ENCODE assay signal across 8 mouse cellular contexts in the genomic region with DNA sequence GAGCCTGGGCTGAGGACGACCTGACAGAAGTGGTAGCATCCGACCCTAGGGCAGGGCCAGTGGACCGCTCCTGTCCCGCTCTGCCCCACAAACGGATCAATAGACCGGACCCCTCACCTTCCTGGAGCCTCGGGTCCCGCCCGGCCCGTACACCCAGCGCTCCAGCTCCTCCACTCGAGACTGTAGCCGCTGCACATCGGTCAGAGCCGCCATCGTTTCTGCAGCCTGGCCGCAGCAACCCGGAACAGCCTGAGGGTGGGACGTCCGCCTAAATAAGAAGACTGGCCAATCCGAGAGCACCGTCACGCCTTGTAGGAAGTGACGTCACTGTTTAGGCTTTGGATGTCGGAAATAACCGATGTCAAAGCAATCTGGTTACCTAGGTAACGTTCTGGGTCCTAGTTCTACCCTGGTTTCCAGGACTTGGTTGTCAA. TPM values are rescaled to one million over a fixed set of nuclear protein-coding genes. Genes with fewer than 3 reads are reported as not detected.
DNase-seq lines count a peak whose midpoint lies in the region; ATAC-seq and TF ChIP-seq lines count a peak whose summit lies in the region.

A gene (minus strand): TSS at position 253 of the 434 bp plus-strand sequence.

- no peaks in the 10 kb centered on the region for H3K9me3 ChIP-seq in forebrain, embryonic 10.5 days
- no peaks in the 10 kb centered on the region for H3K9me3 ChIP-seq in heart, embryonic 15.5 days (replicated peaks)
- no peaks in the 10 kb centered on the region for H3K9me3 ChIP-seq in liver, embryonic 14.5 days (ENCODE audit: control insufficient read depth, low read length)
- H3K9me3 ChIP-seq in neural tube, embryonic 11.5 days (ENCODE audit: control insufficient read depth, low read length) = no peaks in the 10 kb centered on the region
- H3K9me3 ChIP-seq in stomach, postnatal 0 days (ENCODE audit: control insufficient read depth, low read length) = no peaks in the 10 kb centered on the region

- H3K27me3 ChIP-seq in forebrain, embryonic 10.5 days (ENCODE audit: poor library complexity, severe bottlenecking) = peaks cover 45% of the 10 kb centered on the region
- H3K27me3 ChIP-seq in heart, embryonic 15.5 days = peaks cover 45% of the 10 kb centered on the region
- H3K27me3 ChIP-seq in liver, embryonic 14.5 days (ENCODE audit: control insufficient read depth, insufficient read depth, low read length) = peaks cover 43% of the 10 kb centered on the region
- peaks cover 30% of the 10 kb centered on the region for H3K27me3 ChIP-seq in neural tube, embryonic 11.5 days (ENCODE audit: control insufficient read depth, insufficient read depth, low read length)
- H3K27me3 ChIP-seq in stomach, postnatal 0 days (ENCODE audit: control insufficient read depth, insufficient read depth, low read length) = peaks cover 7% of the 10 kb centered on the region

- H3K9ac ChIP-seq in heart, embryonic 15.5 days = peak within 1 kb of the TSS; percentile 67
- H3K9ac ChIP-seq in liver, embryonic 14.5 days (replicated peaks) = peak within 1 kb of the TSS; percentile 88
- peak within 1 kb of the TSS; percentile 72 for H3K9ac ChIP-seq in neural tube, embryonic 11.5 days (ENCODE audit: low read length)
- H3K9ac ChIP-seq in stomach, postnatal 0 days (ENCODE audit: low read length) = peak within 1 kb of the TSS; percentile 89

- TF ChIP-seq CTCF in liver, embryonic 14.5 days (IDR thresholded peaks at IDR 0.05; ENCODE audit: low read depth) = no peak
- TF ChIP-seq CTCF in stomach, postnatal 0 days (IDR thresholded peaks at IDR 0.05; ENCODE audit: low read depth) = no peak

- H3K4me3 ChIP-seq in forebrain, embryonic 10.5 days = peak within 1 kb of the TSS; percentile 91
- peak within 1 kb of the TSS; percentile 77 for H3K4me3 ChIP-seq in heart, embryonic 15.5 days
- H3K4me3 ChIP-seq in liver, embryonic 14.5 days (ENCODE audit: insufficient read depth in 1 of 2, low read depth in 2 of 2, low read length in 2 of 2) = peak within 1 kb of the TSS; percentile 79 to 94
- peak within 1 kb of the TSS; percentile 71 for H3K4me3 ChIP-seq in neural tube, embryonic 11.5 days (ENCODE audit: low read depth, low read length)
- peak within 1 kb of the TSS; percentile 89 for H3K4me3 ChIP-seq in stomach, postnatal 0 days (ENCODE audit: low read depth, low read length)

- peak; percentile 70 to 80 for DNase-seq in CD8-positive naive resting alpha-beta T cell, adult 2 months (ENCODE audit: low read depth in 2 of 2, low spot score in 2 of 2)
- DNase-seq in c-Kit-negative CD71-positive TER-119-positive erythroid progenitor cells, embryonic 14.5 days (ENCODE audit: low read depth, low spot score) = peak; percentile 88
- peak; percentile 91 for DNase-seq in forebrain, embryonic 10.5 days (ENCODE audit: extremely low spot score, low spot score)
- peak; percentile 93 to 96 for DNase-seq in kidney, postnatal 25 days
- peak; percentile 88 to 91 (median 90) for DNase-seq in liver, embryonic 14.5 days (ENCODE audit: low read depth in 3 of 3, low spot score in 3 of 3)
- peak; percentile 89 for DNase-seq in neural tube, embryonic 11.5 days (ENCODE audit: low spot score)
- peak; percentile 88 for DNase-seq in stomach, postnatal 0 days (ENCODE audit: low spot score)

- H3K4me1 ChIP-seq in forebrain, embryonic 10.5 days = peaks cover 43% of the 10 kb centered on the region
- peaks cover 17% of the 10 kb centered on the region for H3K4me1 ChIP-seq in heart, embryonic 15.5 days (replicated peaks)
- H3K4me1 ChIP-seq in liver, embryonic 14.5 days (replicated peaks; ENCODE audit: control insufficient read depth in 2 of 2, insufficient read depth in 2 of 2, low read length in 1 of 2) = peaks cover 5 to 11% of the 10 kb centered on the region in 2 experiments
- peaks cover 8% of the 10 kb centered on the region; the same call in 1 of the 2 replicates for H3K4me1 ChIP-seq in neural tube, embryonic 11.5 days (ENCODE audit: control insufficient read depth, insufficient read depth, low read length)
- H3K4me1 ChIP-seq in stomach, postnatal 0 days (replicated peaks; ENCODE audit: control insufficient read depth, insufficient read depth) = no peaks in the 10 kb centered on the region; the same call in 1 of the 2 replicates

- H3K36me3 ChIP-seq in forebrain, embryonic 10.5 days (replicated peaks) = peaks cover 22% of the 10 kb centered on the region
- H3K36me3 ChIP-seq in heart, embryonic 15.5 days = peaks cover 18% of the 10 kb centered on the region; the same call in 1 of the 2 replicates
- peaks cover 7% of the 10 kb centered on the region for H3K36me3 ChIP-seq in liver, embryonic 14.5 days (replicated peaks; ENCODE audit: control insufficient read depth, insufficient read depth, low read depth)
- peaks cover 3% of the 10 kb centered on the region; the same call in 1 of the 2 replicates for H3K36me3 ChIP-seq in neural tube, embryonic 11.5 days (ENCODE audit: control insufficient read depth, insufficient read depth, low read length)
- H3K36me3 ChIP-seq in stomach, postnatal 0 days (ENCODE audit: control insufficient read depth, insufficient read depth, low read length) = peaks cover 9% of the 10 kb centered on the region; the same call in 1 of the 2 replicates

- H3K4me2 ChIP-seq in heart, embryonic 15.5 days = peak within 1 kb of the TSS; percentile 71
- H3K4me2 ChIP-seq in liver, embryonic 14.5 days (ENCODE audit: low read depth) = peak within 1 kb of the TSS; percentile 88
- H3K4me2 ChIP-seq in neural tube, embryonic 11.5 days (ENCODE audit: low read depth) = peak within 1 kb of the TSS; percentile 80
- H3K4me2 ChIP-seq in stomach, postnatal 0 days (replicated peaks; ENCODE audit: low read depth) = peak within 1 kb of the TSS; percentile 84

- WGBS in forebrain, embryonic 10.5 days = under 1% methylated on average over 27 of the region's 27 CpGs
- WGBS in heart, embryonic 15.5 days = under 1% methylated on average over 27 of the region's 27 CpGs
- WGBS in liver, embryonic 14.5 days (ENCODE audit: insufficient replicate concordance) = under 1% methylated on average over 27 of the region's 27 CpGs
- WGBS in neural tube, embryonic 11.5 days = 0% methylated on average over 27 of the region's 27 CpGs
- WGBS in stomach, postnatal 0 days = under 1% methylated on average over 27 of the region's 27 CpGs

- ATAC-seq in heart, embryonic 15.5 days (replicated peaks; ENCODE audit: insufficient number of reproducible peaks, insufficient read depth, low FRiP score, low read depth) = peak; percentile 92
- ATAC-seq in liver, embryonic 14.5 days (ENCODE audit: insufficient read depth) = peak; percentile 95
- ATAC-seq in neural tube, embryonic 11.5 days (ENCODE audit: insufficient read depth, low FRiP score, low TSS enrichment) = peak; percentile 90
- ATAC-seq in stomach, postnatal 0 days (ENCODE audit: low FRiP score, low TSS enrichment) = peak; percentile 97

- TF ChIP-seq EP300 in liver, embryonic 14.5 days (IDR thresholded peaks at IDR 0.05; ENCODE audit: low read depth) = no peak
- TF ChIP-seq EP300 in stomach, postnatal 0 days (optimal IDR thresholded peaks at IDR 0.05) = no peak

- peak within 1 kb of the TSS; percentile 86 for H3K27ac ChIP-seq in forebrain, embryonic 10.5 days
- H3K27ac ChIP-seq in heart, embryonic 15.5 days = no peak within 1 kb of the TSS
- H3K27ac ChIP-seq in liver, embryonic 14.5 days = no peak within 1 kb of the TSS
- H3K27ac ChIP-seq in neural tube, embryonic 11.5 days (ENCODE audit: low read depth, low read length) = no peak within 1 kb of the TSS
- no peak within 1 kb of the TSS for H3K27ac ChIP-seq in stomach, postnatal 0 days (replicated peaks)

RNA-seq across cellular contexts. Expression of the gene that starts here (rescaled TPM):
- polyA plus RNA-seq in forebrain, embryonic 10.5 days (2016; fragmentation: Nextera tagmentation; extraction: Ambion mirVana) = 141 and 142 TPM in 2 replicates
- polyA plus RNA-seq in heart, embryonic 15.5 days (2015; fragmentation: Nextera tagmentation; extraction: Ambion mirVana) = 122 and 125 TPM in 2 replicates
- 28.7 and 39.8 TPM in 2 replicates for polyA plus RNA-seq in liver, embryonic 14.5 days (2012; rRNA removed)
- 63.9 and 68.6 TPM in 2 replicates for polyA plus RNA-seq in liver, embryonic 14.5 days (2014; fragmentation: Nextera tagmentation; extraction: Ambion mirVana)
- 171 and 180 TPM in 2 replicates for polyA plus RNA-seq in neural tube, embryonic 11.5 days (2014; fragmentation: Nextera tagmentation; extraction: Ambion mirVana)
- 129 TPM in 2 replicates for polyA plus RNA-seq in stomach, postnatal 0 days (2015; fragmentation: Nextera tagmentation; extraction: Ambion mirVana)
